Mouse (Mus musculus): ENCODE results near the gene Ahnak2. TPM values are rescaled to one million over a fixed set of nuclear protein-coding genes. Genes with fewer than 3 reads are reported as not detected.
A peak's percentile ranks its signal among the peaks of the same experiment; 100 is the strongest.
"Not testable (repeated sequence)": the region's sequence is repeated elsewhere in the genome, so short reads cannot be mapped to it uniquely, and the experiment has no call there.

The Ahnak2 gene
- total RNA-seq, 2 experiments from 2014 or later: not detected

DNA sequence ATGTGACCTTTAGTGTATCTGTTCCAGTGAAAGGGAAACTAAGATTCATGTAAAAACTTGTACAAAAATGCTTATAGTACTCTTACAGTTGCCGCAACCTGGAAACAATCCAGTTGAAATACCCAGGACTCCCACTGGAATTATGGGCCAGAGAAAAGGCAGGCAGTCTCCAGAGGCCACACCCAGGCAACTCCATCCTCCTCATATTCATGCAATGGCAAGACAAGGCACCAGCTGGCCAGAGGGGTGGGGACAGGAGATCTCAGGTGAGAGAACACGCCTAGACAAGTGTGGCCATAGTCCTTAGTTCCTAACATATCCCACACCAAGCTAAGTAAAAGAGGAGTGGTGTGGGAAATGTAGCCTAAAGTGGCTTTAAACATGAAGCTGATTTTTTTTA is 20.2 kb upstream of the Ahnak2 start:
- no peak for ATAC-seq (replicated peaks; ENCODE audit: low FRiP score, low TSS enrichment, poor library complexity, severe bottlenecking)

DNA sequence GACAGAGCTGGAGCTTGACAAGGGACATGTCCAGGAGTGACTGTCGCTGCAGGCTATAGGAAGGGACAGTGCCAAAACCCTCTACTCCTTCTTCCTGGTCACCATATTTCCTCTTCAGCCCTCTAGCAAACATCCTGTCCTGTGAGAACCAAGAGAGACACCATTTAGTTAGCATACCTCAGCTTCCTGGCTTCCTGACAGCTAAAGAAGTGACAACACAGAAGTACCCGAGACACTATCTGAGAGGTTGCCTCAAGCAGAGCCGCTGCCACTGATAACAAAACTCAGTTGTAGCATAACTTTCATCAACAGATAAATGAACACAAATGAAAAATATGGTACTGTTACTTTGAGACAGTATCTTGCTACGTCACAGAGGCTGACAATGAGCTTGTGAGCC is 19.5 kb upstream of the Ahnak2 start:
- ATAC-seq (replicated peaks; ENCODE audit: low FRiP score, low TSS enrichment, poor library complexity, severe bottlenecking): peak; percentile 51

DNA sequence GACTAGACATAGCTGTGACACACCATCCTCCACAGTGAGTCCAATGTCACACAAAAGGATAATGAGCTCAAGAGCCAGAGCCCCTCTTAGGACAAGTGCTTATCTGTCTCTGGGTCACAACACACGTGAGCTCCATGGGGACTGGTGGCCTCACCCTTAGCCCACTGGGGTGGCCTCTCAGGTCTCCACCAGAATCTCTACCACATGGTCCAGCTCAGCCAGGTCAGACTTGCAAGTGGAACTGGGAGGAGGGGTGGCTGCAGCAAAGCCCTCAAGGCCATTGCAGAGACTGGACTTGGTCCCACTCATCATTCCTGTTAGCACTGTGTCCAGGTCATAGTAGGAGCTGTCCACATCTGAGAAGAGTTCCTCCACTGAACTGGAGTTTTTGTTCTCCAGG is 18.8 kb upstream of the Ahnak2 start:
- ATAC-seq (replicated peaks; ENCODE audit: low FRiP score, low TSS enrichment, poor library complexity, severe bottlenecking): no peak

DNA sequence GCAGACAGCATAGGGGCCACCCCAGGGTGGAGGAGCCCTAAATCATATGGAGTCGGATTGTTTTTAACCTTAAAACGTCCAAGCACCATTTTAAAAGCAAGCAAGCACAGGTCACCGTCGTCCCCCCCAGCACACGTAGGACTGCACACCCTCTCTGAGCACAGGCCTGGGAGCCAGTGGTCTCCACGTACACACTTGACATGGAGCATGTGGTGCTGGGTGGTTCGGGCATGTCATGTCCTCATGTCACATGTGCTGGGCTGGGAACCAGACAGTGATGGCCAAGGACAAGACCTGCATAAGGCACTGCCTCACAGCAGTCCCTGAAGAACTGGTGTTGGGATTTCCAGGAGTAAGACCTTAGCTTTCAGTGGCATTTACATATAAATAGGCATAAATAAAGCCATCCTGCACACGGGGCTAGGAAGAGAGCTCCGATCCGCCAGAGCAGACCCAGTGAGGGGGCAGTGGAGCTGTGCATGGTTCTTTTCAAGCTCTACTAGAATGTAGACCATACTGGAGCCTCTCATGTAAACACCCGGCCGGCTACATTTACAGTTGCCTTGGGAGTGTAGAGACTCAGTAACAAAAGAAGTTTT is 18.0 kb upstream of the Ahnak2 start:
- no peak for ATAC-seq (replicated peaks; ENCODE audit: low FRiP score, low TSS enrichment, poor library complexity, severe bottlenecking)

GRCm38 (mm10) chr12:112819057-112819662 is 16.7 kb upstream of the Ahnak2 start:
- ATAC-seq (replicated peaks; ENCODE audit: low FRiP score, low TSS enrichment, poor library complexity, severe bottlenecking): no peak

GRCm38 (mm10) chr12:112816866-112817265 is 14.4 kb upstream of the Ahnak2 start:
- not testable (repeated sequence) for ATAC-seq (replicated peaks; ENCODE audit: low FRiP score, low TSS enrichment, poor library complexity, severe bottlenecking)

- peak; percentile 65; the same call in 1 of the 2 replicates for ATAC-seq (replicated peaks; ENCODE audit: low FRiP score, low TSS enrichment, poor library complexity, severe bottlenecking)
Measured at GRCm38 (mm10) chr12:112816294-112816693, 13.8 kb upstream of the Ahnak2 start.

DNA sequence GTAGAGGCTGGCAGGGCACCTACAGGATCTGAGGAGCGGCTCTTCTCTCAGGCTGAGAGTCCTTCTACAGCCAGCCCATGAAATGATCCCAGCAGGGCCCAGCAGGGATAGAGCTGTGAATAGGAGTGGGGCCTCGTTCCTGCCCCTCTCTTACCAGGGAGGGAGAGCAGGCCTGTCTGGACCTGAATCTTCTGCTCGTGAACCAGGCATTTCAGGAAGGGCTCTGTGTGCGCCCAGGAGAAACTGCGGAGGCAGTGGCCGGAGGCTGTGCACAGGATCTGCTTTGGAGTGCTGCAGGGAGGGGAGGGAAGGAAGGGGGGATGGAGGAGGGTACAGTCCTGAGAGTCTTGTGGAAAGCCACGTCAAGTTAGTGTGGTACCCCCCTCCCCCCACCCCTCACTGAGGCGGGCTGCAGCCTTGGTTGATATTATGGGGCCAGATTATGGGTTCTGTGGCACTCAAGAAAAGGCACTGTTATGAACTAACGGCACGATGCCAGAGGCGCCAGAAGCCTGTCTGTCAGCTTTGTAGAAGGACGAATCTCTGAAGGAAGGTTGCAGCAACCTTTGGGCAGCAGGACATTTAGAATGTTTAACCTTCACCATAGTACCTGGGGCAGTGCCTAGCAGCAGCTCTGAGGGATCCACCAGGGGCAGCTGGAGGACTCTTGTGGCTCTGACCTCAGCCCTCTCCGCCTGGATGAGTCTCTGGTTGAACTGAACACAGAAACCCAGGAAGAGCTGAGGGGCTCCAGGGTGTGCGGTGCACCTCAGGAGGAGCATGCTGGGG is 12.4 kb upstream of the Ahnak2 start:
- no peak for ATAC-seq (replicated peaks; ENCODE audit: low FRiP score, low TSS enrichment, poor library complexity, severe bottlenecking)

DNA sequence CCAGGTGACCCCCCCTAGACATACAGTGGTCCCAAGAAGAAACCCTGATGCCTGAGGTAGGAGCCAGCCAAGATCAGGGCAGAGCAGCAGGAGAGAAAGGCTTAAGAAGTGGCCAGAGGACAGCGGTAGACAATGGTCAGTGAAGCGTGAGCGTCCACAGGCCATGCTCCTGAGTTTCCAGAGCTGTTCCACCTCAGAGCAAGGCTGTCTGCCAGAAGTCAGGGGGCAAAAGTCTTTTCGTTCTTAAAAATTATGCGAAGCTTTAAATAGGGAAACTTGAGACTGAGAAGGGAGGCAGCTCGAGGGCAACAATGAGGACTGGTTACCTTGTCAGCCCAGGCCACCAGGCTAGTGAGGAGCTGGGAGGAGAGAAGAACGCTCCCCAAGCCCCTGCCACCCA is 10.9 kb upstream of the Ahnak2 start:
- no peak for ATAC-seq (replicated peaks; ENCODE audit: low FRiP score, low TSS enrichment, poor library complexity, severe bottlenecking)

DNA sequence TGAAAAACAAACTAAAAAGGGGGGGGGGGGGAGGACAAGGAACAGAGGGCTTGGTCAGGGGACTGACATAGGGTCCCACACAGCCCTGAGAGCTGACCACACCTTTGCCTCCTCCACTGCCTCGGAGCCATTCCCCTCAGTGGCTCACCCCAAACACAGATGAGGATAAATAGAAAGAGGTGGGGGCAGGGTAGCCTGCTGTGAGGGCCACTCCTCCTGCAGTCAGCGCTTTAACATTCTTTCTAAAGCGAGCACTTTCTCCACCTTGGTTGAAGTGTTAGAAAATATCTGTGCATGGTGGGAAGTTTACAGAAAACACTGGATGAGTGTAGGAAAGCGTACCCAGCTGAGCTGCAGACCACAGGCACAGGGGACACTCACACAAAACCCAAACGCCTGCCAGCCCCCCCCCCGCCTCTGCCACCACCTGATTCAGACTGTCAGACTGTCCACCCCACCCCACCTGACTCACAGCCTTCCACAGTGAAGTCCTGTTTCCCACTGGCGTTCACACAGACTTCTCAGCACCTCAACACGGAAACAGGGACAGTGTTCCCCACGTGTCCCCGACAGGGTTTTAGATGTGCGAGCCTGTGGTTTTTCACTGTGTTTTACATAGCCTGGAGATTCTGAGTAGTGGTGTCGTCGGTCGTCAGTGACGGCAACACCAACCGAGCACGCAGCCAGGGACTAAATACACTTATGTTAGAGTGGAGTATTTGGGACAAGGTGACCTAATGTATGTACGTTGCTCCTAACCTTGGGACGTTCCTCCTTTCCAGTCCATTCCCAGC is 7.8 kb upstream of the Ahnak2 start:
- no peak for ATAC-seq (replicated peaks; ENCODE audit: low FRiP score, low TSS enrichment, poor library complexity, severe bottlenecking)

GRCm38 (mm10) chr12:112809641-112810040 is 7.2 kb upstream of the Ahnak2 start:
- ATAC-seq (replicated peaks; ENCODE audit: low FRiP score, low TSS enrichment, poor library complexity, severe bottlenecking): no peak

DNA sequence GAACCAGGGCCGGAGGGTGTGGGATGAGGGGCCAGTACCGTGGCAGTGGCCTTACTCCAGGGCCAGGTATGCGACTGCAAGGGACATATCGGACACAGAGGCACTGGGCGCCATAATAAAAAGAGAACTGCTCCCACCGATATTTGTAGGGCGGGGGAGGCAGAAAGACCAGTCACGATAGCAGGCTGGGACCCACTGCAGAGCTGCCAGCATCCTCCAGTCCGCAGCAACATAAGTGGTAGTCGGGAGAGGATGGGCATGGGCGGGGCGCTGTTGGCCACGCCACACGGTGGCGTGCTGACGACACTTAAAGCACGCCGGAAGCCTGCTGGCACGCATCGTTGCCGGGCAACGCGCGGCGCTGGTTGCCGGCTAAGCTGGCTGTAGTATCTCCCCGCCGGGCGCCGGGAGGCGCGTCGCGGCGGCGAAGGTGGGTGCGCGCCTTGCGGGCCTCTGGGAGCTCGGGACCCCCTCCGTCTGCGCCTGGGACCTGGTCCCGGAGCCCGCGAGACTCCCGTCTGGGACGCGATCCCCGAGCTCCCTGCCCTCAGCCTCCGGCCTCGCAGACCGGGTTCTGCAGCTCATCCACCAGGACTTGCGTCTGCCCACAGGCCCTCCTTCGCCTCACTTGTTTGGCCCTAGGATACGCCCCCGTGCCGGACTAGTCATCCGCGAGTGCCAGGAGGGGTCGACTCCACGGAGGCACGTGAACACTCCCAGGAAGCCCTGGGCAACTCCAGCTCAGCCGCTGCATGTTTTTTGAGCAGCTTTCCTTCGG is 6.3 kb upstream of the Ahnak2 start, which contains the start of gene Clba1:
TSS of gene Clba1 (plus strand) at position 351 of the 778 bp plus-strand sequence.
- peak; percentile 89 for ATAC-seq (replicated peaks; ENCODE audit: low FRiP score, low TSS enrichment, poor library complexity, severe bottlenecking)

- ATAC-seq (replicated peaks; ENCODE audit: low FRiP score, low TSS enrichment, poor library complexity, severe bottlenecking): no peak
Measured at GRCm38 (mm10) chr12:112808212-112808586, 5.7 kb upstream of the Ahnak2 start.

DNA sequence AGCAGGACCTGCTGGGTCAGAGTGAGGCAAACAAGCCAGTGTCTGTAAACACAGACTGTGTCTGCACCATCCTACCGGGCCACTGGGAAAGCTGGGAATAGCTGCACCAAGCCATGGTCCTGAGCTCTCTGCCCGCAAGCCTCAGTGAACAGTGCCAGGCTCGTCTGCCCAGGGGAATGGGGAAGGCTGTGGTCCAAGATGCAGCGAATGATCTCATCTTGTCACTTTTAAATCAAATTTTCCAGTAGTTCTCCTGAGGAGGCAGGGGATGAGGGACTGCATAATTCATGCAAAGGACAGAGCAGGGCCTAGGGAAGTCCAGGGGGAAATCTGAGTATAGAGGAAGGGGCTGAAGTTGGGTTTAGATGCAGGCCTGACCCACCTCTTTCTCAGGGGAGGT is 5.3 kb upstream of the Ahnak2 start:
- ATAC-seq (replicated peaks; ENCODE audit: low FRiP score, low TSS enrichment, poor library complexity, severe bottlenecking): no peak

- ATAC-seq (replicated peaks; ENCODE audit: low FRiP score, low TSS enrichment, poor library complexity, severe bottlenecking): 0 out of 2 replicates have a peak, but pooled peaks have one; percentile 4
Measured at GRCm38 (mm10) chr12:112806044-112806443, 3.6 kb upstream of the Ahnak2 start.

DNA sequence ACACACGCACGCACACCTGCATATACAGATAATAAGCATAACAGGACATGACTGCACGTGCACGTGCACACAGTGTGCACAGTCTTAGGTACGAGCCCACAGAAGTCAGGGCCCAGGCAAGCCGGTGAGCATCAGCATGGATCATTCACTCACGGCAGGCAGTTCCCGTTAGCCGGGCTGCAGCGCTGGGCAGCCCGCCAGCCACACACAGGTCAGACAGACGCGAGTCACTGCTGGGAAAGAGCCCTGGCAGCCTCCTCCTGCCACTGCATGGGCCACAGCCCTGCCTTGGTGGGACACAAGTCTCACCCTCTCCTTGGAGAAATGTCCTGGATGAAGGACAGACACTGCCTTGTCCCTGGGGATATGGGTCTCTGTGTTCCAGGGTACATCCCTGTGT is 1.6 kb upstream of the Ahnak2 start:
- no peak for ATAC-seq (replicated peaks; ENCODE audit: low FRiP score, low TSS enrichment, poor library complexity, severe bottlenecking)

DNA sequence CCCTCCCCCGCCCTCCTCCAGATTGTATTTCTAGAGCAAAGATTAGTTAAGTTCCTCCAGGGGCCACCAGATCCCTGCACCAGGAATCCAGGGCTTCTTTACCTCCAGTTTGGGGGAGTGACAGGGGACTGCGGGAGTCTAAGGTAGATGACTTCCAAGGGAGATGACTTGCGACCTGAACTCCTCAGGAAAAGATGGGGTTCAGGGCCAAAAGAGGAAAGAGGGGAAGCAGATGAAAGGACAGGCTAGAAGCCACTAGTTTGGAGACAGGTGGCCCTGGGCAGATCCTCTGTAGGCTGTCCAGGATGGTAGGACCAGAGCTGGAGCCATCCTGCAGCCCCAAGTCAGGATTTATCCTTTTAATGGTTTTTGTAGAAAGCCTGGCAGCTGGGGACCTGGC is 460 bp upstream of the Ahnak2 start:
- ATAC-seq (replicated peaks; ENCODE audit: low FRiP score, low TSS enrichment, poor library complexity, severe bottlenecking): no peak

DNA sequence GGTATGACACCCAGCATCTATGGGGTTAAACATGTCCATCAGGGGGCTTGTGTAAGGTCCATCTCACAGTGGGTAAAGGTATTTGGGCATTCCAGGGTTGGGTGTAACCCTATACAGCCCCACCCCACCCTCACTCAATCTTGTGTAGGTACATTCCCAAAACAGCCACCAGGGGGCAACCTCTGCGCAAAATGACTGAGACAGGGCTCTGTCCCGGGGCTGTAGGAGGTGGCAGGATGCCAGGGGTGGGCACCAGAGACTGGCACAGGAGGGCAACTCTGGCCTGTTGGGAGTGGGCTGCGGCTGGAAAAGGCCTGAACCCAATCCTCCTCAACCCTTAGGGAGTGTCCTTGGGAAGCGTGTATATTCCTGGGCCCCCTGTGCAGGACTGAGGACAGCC is 2.0 kb downstream of the Ahnak2 start:
- ATAC-seq (replicated peaks; ENCODE audit: low FRiP score, low TSS enrichment, poor library complexity, severe bottlenecking): peak; percentile 64

GRCm38 (mm10) chr12:112799237-112799970 is 3.1 kb downstream of the Ahnak2 start:
- no peak for ATAC-seq (replicated peaks; ENCODE audit: low FRiP score, low TSS enrichment, poor library complexity, severe bottlenecking)

Data from megakaryocyte-erythroid progenitor cell, adult 5-6 weeks (primary cell).